Comparison of ENCODE assay signal across 16 mouse cellular contexts in genomic region chr15:102744416-102744815, GRCm38 (mm10). TPM values are rescaled to one million over a fixed set of nuclear protein-coding genes. Genes with fewer than 3 reads are reported as not detected.
A peak's percentile ranks its signal among the peaks of the same experiment; 100 is the strongest.
DNase-seq lines count a peak whose midpoint lies in the region; ATAC-seq and TF ChIP-seq lines count a peak whose summit lies in the region.
"Had no signal": no experiment of that assay in that cellular context is flagged by ENCODE, and none has a peak within 500 bp of the region (broad histone marks: within the 10 kb centered on the region; RNA-seq: fewer than 3 reads in every experiment).

No protein-coding gene starts in this region.

- TF ChIP-seq EP300 in heart, adult 2 months (IDR thresholded peaks at IDR 0.05; ENCODE audit: insufficient read depth, low read depth, low read length), result no peak

- H3K27me3 ChIP-seq in hindbrain, embryonic 10.5 days (ENCODE audit: insufficient read depth, poor library complexity, severe bottlenecking), result peaks cover 97% of the 10 kb centered on the region
- peaks cover 69% of the 10 kb centered on the region for H3K27me3 ChIP-seq in midbrain, embryonic 11.5 days (ENCODE audit: control insufficient read depth, insufficient read depth, low read length)
- peaks cover 30% of the 10 kb centered on the region for H3K27me3 ChIP-seq in neural tube, embryonic 15.5 days (replicated peaks)
- peaks cover 2% of the 10 kb centered on the region; the same call in 1 of the 2 replicates for H3K27me3 ChIP-seq in heart, adult 2 months (ENCODE audit: control insufficient read depth, insufficient read depth, low read length)

- peak overlapping the region; percentile 97 for H3K27ac ChIP-seq in layer of hippocampus, adult 2 months
- H3K27ac ChIP-seq in hindbrain, embryonic 10.5 days, result peak overlapping the region; percentile 89
- peak overlapping the region; percentile 62 for H3K27ac ChIP-seq in midbrain, embryonic 11.5 days (ENCODE audit: low read depth, low read length)
- peak overlapping the region; percentile 95 for H3K27ac ChIP-seq in neural tube, embryonic 15.5 days (replicated peaks)
- no peak overlapping the region for H3K27ac ChIP-seq in heart, adult 2 months
- H3K27ac ChIP-seq: kidney, postnatal 0 days had no signal

- peaks cover 59% of the 10 kb centered on the region for H3K4me1 ChIP-seq in hindbrain, embryonic 10.5 days (replicated peaks)
- peaks cover 24% of the 10 kb centered on the region for H3K4me1 ChIP-seq in midbrain, embryonic 11.5 days (ENCODE audit: control insufficient read depth, insufficient read depth, low read length)
- H3K4me1 ChIP-seq in neural tube, embryonic 15.5 days, result peaks cover 80% of the 10 kb centered on the region
- no peaks in the 10 kb centered on the region; the same call in 1 of the 2 replicates for H3K4me1 ChIP-seq in heart, adult 2 months (ENCODE audit: control insufficient read depth, insufficient read depth, low read length)

- ATAC-seq in midbrain, embryonic 11.5 days (ENCODE audit: low FRiP score), result peak; percentile 12; the same call in 1 of the 2 replicates
- ATAC-seq in neural tube, embryonic 15.5 days (ENCODE audit: low FRiP score), result no peak
- ATAC-seq: Patski had no signal

- H3K9me3 ChIP-seq in hindbrain, embryonic 10.5 days, result no peaks in the 10 kb centered on the region
- no peaks in the 10 kb centered on the region for H3K9me3 ChIP-seq in midbrain, embryonic 11.5 days (ENCODE audit: control insufficient read depth, low read length)
- no peaks in the 10 kb centered on the region for H3K9me3 ChIP-seq in neural tube, embryonic 15.5 days (replicated peaks)
- H3K9me3 ChIP-seq: heart, embryonic 12.5 days had no signal

- no peak for TF ChIP-seq CTCF in layer of hippocampus, adult 2 months (conservative IDR thresholded peaks at IDR 0.05)
- no peak for TF ChIP-seq CTCF in heart, adult 2 months (IDR thresholded peaks at IDR 0.05)

- no peaks in the 10 kb centered on the region for H3K36me3 ChIP-seq in hindbrain, embryonic 10.5 days
- H3K36me3 ChIP-seq in midbrain, embryonic 11.5 days (ENCODE audit: control insufficient read depth, insufficient read depth, low read length), result no peaks in the 10 kb centered on the region
- no peaks in the 10 kb centered on the region for H3K36me3 ChIP-seq in neural tube, embryonic 15.5 days
- no peaks in the 10 kb centered on the region for H3K36me3 ChIP-seq in heart, adult 2 months (ENCODE audit: control insufficient read depth, insufficient read depth, low read length)
- H3K36me3 ChIP-seq: heart, embryonic 12.5 days had no signal

- H3K4me3 ChIP-seq in layer of hippocampus, adult 2 months, result no peak overlapping the region
- peak overlapping the region; percentile 37 for H3K4me3 ChIP-seq in hindbrain, embryonic 10.5 days
- H3K4me3 ChIP-seq in midbrain, embryonic 11.5 days (ENCODE audit: low read depth, low read length), result no peak overlapping the region
- no peak overlapping the region for H3K4me3 ChIP-seq in neural tube, embryonic 15.5 days (replicated peaks)
- no peak overlapping the region for H3K4me3 ChIP-seq in heart, adult 2 months
- H3K4me3 ChIP-seq: heart, embryonic 12.5 days; myocyte had no signal

- peak overlapping the region; percentile 68 for H3K9ac ChIP-seq in midbrain, embryonic 11.5 days (ENCODE audit: low read length)
- peak overlapping the region; percentile 24; the same call in 1 of the 2 replicates for H3K9ac ChIP-seq in neural tube, embryonic 15.5 days (replicated peaks)
- H3K9ac ChIP-seq in heart, adult 2 months (ENCODE audit: low read depth, low read length), result no peak overlapping the region
- H3K9ac ChIP-seq: heart, embryonic 12.5 days had no signal

- peak overlapping the region; percentile 35 for H3K4me2 ChIP-seq in midbrain, embryonic 11.5 days
- H3K4me2 ChIP-seq in neural tube, embryonic 15.5 days, result peak overlapping the region; percentile 26
- H3K4me2 ChIP-seq: heart, embryonic 12.5 days; liver, embryonic 11.5 days had no signal

- no peaks in the 10 kb centered on the region for H3K79me2 ChIP-seq in heart, adult 2 months (replicated peaks; ENCODE audit: control insufficient read depth, insufficient read depth, low read length)

- TF ChIP-seq POLR2A in heart, adult 2 months (IDR thresholded peaks at IDR 0.05; ENCODE audit: insufficient read depth, low read depth, low read length), result no peak

- no peak for DNase-seq in layer of hippocampus, adult 2 months (ENCODE audit: low spot score in 2 of 2)
- no peak for DNase-seq in layer of hippocampus, postnatal 25 days (ENCODE audit: extremely low spot score in 1 of 2, low spot score in 1 of 2)
- peak; percentile 37 for DNase-seq in hindbrain, embryonic 10.5 days (ENCODE audit: low spot score)
- DNase-seq in midbrain, embryonic 11.5 days (ENCODE audit: low spot score, missing footprints), result no peak
- no peak for DNase-seq in frontal cortex, postnatal 10 days (ENCODE audit: low spot score in 2 of 2)
- no peak for DNase-seq in urinary bladder, postnatal 25 days (ENCODE audit: low spot score)
- no peak for DNase-seq in heart, adult 2 months
- DNase-seq: adrenal gland, postnatal 10 days; lung, postnatal 36 days; thymus, postnatal 36 days had no signal

- WGBS in hindbrain, embryonic 10.5 days, result 9% methylated on average over 7 of the region's 7 CpGs
- 12% methylated on average over 7 of the region's 7 CpGs for WGBS in midbrain, embryonic 11.5 days
- WGBS in neural tube, embryonic 15.5 days, result 19% methylated on average over 7 of the region's 7 CpGs
- 29% methylated on average over 7 of the region's 7 CpGs for WGBS in heart, adult 2 months

- intact Hi-C loops in heart, adult 2 months (cut with DNase I), result no loop called here

RNA-seq across cellular contexts. Expression of gene Calcoco1, which starts 22.4 kb away (rescaled TPM):
- total RNA-seq in layer of hippocampus, adult 2 months (2021), result 10 to 100 TPM; 95.4 to 96.9 TPM
- 10 to 100 TPM; 85.8 to 91.4 TPM for total RNA-seq in layer of hippocampus, postnatal 25 days (2021)
- 32.1 and 38.5 TPM in 2 replicates for polyA plus RNA-seq in hindbrain, embryonic 10.5 days (2016; fragmentation: Nextera tagmentation; extraction: Ambion mirVana)
- polyA plus RNA-seq in midbrain, embryonic 11.5 days (2014; fragmentation: Nextera tagmentation; extraction: Ambion mirVana), result 27.5 and 28.3 TPM in 2 replicates
- polyA plus RNA-seq in neural tube, embryonic 15.5 days (2015; fragmentation: Nextera tagmentation; extraction: Ambion mirVana), result 28.3 and 41.6 TPM in 2 replicates
- total RNA-seq in heart, adult 2 months (2021), result 100 to 1,000 TPM in 1 of 2 experiments, 10 to 100 TPM in 1; 98.0 to 124 TPM
- 108 and 133 TPM in 2 replicates for polyA plus RNA-seq in heart, adult 2 months (2012; rRNA removed)
